7 mouse cellular contexts compared by ENCODE assay signal in the genomic region with DNA sequence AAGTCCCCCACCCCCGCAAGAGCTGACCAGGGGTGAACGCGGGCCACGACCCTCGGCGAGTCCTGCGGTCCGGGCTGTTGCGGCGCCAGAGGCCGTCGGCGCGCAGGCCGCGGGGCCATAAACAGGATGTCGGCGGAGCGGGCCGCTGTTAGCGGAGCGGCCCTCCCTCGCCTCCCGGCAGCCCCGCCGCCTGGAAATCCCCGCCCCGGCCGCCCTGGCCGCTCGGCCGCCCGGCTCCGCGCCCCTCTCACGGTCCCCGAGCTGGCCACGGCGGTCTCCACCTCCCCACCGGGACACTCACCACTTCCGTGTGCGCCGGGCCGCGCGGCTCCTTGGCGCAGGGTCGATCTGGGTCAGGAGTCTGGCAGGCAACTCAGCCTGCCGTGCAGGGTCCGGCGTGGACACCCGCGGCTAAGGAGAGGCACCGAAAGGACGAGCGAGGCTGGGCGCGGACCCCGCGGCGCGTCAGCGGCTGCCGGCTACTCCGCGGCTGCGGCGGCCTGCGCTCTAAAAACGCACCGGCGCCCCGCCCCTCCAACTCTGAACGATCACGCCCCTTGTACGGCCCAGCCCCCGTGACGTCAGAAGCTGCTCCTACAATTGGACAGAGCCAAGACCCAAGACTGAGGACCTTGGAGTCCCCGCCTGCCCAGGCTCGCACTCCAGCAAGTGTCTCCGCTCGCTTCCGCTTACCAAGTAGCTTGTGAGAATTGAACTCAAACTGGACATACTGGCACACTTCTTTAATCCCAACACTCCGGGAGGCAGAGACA. TPM values are rescaled to one million over a fixed set of nuclear protein-coding genes. Genes with fewer than 3 reads are reported as not detected.
DNase-seq lines count a peak whose midpoint lies in the region; ATAC-seq lines count a peak whose summit lies in the region.

Gene Jak1 (minus strand): TSS at position 542 of the 773 bp plus-strand sequence.

- DNase-seq in adrenal gland, postnatal 14 days: peak; percentile 99
- DNase-seq in embryonic facial prominence, embryonic 11.5 days (ENCODE audit: low spot score): peak; percentile 98
- DNase-seq in kidney, adult 11 months: peak; percentile 98
- DNase-seq in limb, embryonic 10.5 days (ENCODE audit: low spot score): peak; percentile 96
- DNase-seq in spleen, adult 12 weeks (ENCODE audit: low spot score): peak; percentile 97

- H3K4me2 ChIP-seq in embryonic facial prominence, embryonic 11.5 days (ENCODE audit: low read depth, low read length): peak within 1 kb of the TSS; percentile 86
- H3K4me2 ChIP-seq in midbrain, embryonic 13.5 days (replicated peaks): peak within 1 kb of the TSS; percentile 83

- peak within 1 kb of the TSS; percentile 93 for H3K4me3 ChIP-seq in embryonic facial prominence, embryonic 11.5 days (ENCODE audit: low read depth, low read length)
- H3K4me3 ChIP-seq in limb, embryonic 10.5 days: peak within 1 kb of the TSS; percentile 85
- peak within 1 kb of the TSS; percentile 67 for H3K4me3 ChIP-seq in midbrain, embryonic 13.5 days (replicated peaks)

- H3K4me1 ChIP-seq in embryonic facial prominence, embryonic 11.5 days (ENCODE audit: control insufficient read depth, insufficient read depth, low read length): no peaks in the 10 kb centered on the region
- H3K4me1 ChIP-seq in limb, embryonic 10.5 days: peaks cover 5% of the 10 kb centered on the region; the same call in 1 of the 2 replicates
- peaks cover 9% of the 10 kb centered on the region; the same call in 1 of the 2 replicates for H3K4me1 ChIP-seq in midbrain, embryonic 13.5 days (replicated peaks)

- WGBS in embryonic facial prominence, embryonic 11.5 days: under 1% methylated on average over 81 of the region's 84 CpGs
- WGBS in limb, embryonic 10.5 days: under 1% methylated on average over 81 of the region's 84 CpGs
- under 1% methylated on average over 84 of the region's 84 CpGs for WGBS in midbrain, embryonic 13.5 days

- no peaks in the 10 kb centered on the region for H3K9me3 ChIP-seq in embryonic facial prominence, embryonic 11.5 days (replicated peaks; ENCODE audit: control insufficient read depth, low read length)
- H3K9me3 ChIP-seq in limb, embryonic 10.5 days (replicated peaks): no peaks in the 10 kb centered on the region
- H3K9me3 ChIP-seq in midbrain, embryonic 13.5 days: no peaks in the 10 kb centered on the region

- peak within 1 kb of the TSS; percentile 56 for H3K27ac ChIP-seq in embryonic facial prominence, embryonic 11.5 days (replicated peaks; ENCODE audit: low read depth, low read length)
- peak within 1 kb of the TSS; percentile 89 for H3K27ac ChIP-seq in limb, embryonic 10.5 days
- H3K27ac ChIP-seq in midbrain, embryonic 13.5 days: peak within 1 kb of the TSS; percentile 68

- no peaks in the 10 kb centered on the region for H3K36me3 ChIP-seq in embryonic facial prominence, embryonic 11.5 days (replicated peaks; ENCODE audit: control insufficient read depth, insufficient read depth, low read depth, low read length)
- H3K36me3 ChIP-seq in limb, embryonic 10.5 days: no peaks in the 10 kb centered on the region
- no peaks in the 10 kb centered on the region for H3K36me3 ChIP-seq in midbrain, embryonic 13.5 days

- no peaks in the 10 kb centered on the region for H3K27me3 ChIP-seq in embryonic facial prominence, embryonic 11.5 days (ENCODE audit: control insufficient read depth, insufficient read depth, low read length)
- H3K27me3 ChIP-seq in limb, embryonic 10.5 days (ENCODE audit: low read depth, poor library complexity, severe bottlenecking): no peaks in the 10 kb centered on the region
- no peaks in the 10 kb centered on the region for H3K27me3 ChIP-seq in midbrain, embryonic 13.5 days

- peak within 1 kb of the TSS; percentile 88 for H3K9ac ChIP-seq in embryonic facial prominence, embryonic 11.5 days (replicated peaks; ENCODE audit: low read length)
- H3K9ac ChIP-seq in midbrain, embryonic 13.5 days (replicated peaks): peak within 1 kb of the TSS; percentile 79

- ATAC-seq in embryonic facial prominence, embryonic 11.5 days (replicated peaks; ENCODE audit: insufficient number of reproducible peaks, low FRiP score, low TSS enrichment, low read depth): peak; percentile 99
- ATAC-seq in granulocyte monocyte progenitor cell, adult 5-6 weeks (replicated peaks; ENCODE audit: poor library complexity, severe bottlenecking): peak; percentile 93
- peak; percentile 98 for ATAC-seq in midbrain, embryonic 13.5 days

RNA-seq across cellular contexts. Expression of gene Jak1, which starts in this region (rescaled TPM):
- 116 and 125 TPM in 2 replicates for total RNA-seq in adrenal gland, postnatal 14 days (2021)
- polyA plus RNA-seq in embryonic facial prominence, embryonic 11.5 days (2014; fragmentation: Nextera tagmentation; extraction: Ambion mirVana): 57.7 and 61.8 TPM in 2 replicates
- total RNA-seq in granulocyte monocyte progenitor cell, adult 5-6 weeks (2014; fragmentation: Nextera tagmentation): 46.7 and 47.4 TPM in 2 replicates
- total RNA-seq in granulocyte monocyte progenitor cell, adult 5-6 weeks (2017): 52.4 and 57.7 TPM in 2 replicates
- 47.7 and 53.9 TPM in 2 replicates for polyA plus RNA-seq in limb, embryonic 10.5 days (2016; fragmentation: Nextera tagmentation; extraction: Ambion mirVana)
- 47.9 TPM in 2 replicates for polyA plus RNA-seq in midbrain, embryonic 13.5 days (2015; fragmentation: Nextera tagmentation; extraction: Ambion mirVana)

Comparison
In these comparisons a context has a peak if more than half of its experiments do, and no peak if none do; other contexts are left out.
1. Peak in every context shown above with its lines: DNase-seq, ATAC-seq, H3K4me3 ChIP-seq and H3K27ac ChIP-seq.